Mouse (Mus musculus) thymus, postnatal 36 days (tissue): ENCODE data around the gene Mosmo.
"Not testable (repeated sequence)": the region's sequence is repeated elsewhere in the genome, so short reads cannot be mapped to it uniquely, and the experiment has no call there.

Experiments used
- DNase-seq, 2 experiments: peaks; one replicate each; pipeline ENCODE4 v3.0.0; 2022; ENCODE audit warnings: mixed read lengths in 2 of 2

Gene Mosmo

GRCm38 (mm10) chr7:120703888-120704287 lies 26.5 kb downstream of the Mosmo start:
- no peak for DNase-seq

- no peak for DNase-seq
Observed at GRCm38 (mm10) chr7:120712071-120712470, 34.7 kb downstream of the Mosmo start.

DNA sequence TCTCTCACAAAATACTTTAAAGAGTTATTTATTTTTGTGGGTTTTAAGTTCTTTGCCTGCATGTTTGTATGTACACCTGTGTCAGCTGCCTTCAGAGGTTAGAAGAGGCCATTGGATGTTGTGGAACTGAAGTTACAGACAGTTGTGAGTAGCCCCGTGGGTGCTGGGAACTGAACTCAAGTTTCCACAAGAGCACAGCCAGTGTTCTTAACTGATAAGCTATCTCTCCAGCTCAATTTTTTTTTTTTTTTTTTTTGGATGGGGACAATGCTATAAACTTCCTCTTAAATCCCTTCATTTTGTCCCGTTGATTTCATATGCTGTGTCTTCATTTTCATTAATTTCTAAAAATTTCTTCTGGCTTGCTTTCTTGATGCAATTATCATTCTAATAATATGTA lies 35.8 kb downstream of the Mosmo start:
- no peak for DNase-seq

- not testable (repeated sequence) for DNase-seq
Observed at GRCm38 (mm10) chr7:120713951-120714350, 36.5 kb downstream of the Mosmo start.

GRCm38 (mm10) chr7:120717261-120717660 lies 39.8 kb downstream of the Mosmo start:
- DNase-seq, result no peak

DNA sequence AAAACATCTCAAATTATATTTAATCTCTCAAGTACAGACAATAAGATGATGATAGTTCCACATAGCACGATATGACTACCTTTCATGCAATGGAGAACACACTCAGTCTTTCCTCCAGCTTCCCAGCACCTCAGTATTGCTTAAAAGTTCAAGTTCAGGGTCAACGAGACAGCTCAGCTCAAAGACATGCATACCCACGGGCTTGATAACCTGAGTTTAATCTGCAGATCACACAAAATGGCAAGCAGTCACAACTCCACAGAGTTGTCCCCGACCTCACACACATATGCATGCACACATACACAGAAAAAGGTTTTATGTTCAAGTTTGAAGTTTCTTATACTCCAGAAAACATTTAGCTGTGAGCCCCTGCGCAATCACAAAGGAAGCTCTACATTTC lies 43.6 kb downstream of the Mosmo start:
- DNase-seq, result no peak

DNA sequence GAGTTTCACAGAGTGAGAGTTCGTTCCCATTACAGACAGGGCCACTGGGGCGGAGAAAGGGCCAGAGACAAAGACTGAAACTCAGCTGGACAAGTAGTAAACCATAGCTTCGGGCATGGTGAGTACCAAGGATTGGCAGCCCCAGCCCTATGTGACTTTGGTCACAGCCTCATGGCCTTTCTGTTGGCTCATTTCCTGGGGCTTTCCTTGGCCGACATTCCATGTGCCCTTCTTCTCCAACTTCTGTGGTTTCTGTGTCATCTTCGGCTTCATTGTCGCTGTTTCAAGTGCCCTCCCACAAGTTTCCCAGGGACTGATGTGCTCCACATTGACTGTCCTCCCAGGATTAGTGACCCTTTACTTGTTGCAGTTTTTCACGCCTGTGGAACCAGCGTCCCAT lies 44.0 kb downstream of the Mosmo start:
- no peak for DNase-seq

DNA sequence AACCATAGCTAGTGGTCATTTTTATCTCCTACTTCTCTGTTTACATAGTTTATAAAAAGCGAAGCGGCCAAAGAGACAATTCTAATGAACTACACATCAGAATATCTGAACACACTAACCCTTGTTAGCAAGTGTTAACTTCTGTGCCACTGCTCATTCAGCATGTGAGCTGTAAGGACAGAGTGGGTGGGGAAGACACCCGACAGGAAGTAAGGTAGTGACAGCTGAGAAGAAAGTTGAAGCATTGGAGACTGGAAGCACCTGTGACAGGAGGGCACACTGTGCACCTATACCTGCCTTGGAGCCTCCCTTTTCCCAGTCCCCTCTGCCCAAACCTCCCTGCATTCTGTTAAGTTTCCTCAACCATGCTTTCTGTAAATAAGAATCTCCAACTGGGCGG lies 44.6 kb downstream of the Mosmo start:
- DNase-seq, result no peak

- DNase-seq, result no peak
Observed at GRCm38 (mm10) chr7:120722839-120723278, 45.4 kb downstream of the Mosmo start.

DNA sequence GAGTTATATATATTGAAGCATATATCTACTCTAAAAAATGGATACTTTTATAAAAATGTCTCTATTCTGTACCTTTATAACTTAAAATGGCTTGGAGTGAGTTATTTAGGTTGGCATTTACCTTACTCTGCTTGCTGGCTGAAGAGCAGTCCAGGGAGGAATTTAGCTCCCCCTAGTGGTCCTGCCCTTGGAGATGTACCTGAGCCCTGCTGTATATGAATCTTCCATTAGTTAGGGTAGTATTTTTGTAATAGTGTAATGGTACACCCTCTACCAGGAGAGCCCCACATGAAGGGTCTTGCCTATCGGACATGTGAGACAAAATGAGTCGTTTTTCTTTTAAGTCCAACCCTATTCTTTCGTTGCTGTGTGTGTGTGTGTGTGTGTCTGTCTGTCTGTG lies 50.2 kb downstream of the Mosmo start:
- DNase-seq, result peak; percentile 31 to 36

GRCm38 (mm10) chr7:120729635-120730034 lies 52.2 kb downstream of the Mosmo start:
- no peak for DNase-seq

GRCm38 (mm10) chr7:120732906-120733305 lies 55.5 kb downstream of the Mosmo start:
- DNase-seq, result no peak

DNA sequence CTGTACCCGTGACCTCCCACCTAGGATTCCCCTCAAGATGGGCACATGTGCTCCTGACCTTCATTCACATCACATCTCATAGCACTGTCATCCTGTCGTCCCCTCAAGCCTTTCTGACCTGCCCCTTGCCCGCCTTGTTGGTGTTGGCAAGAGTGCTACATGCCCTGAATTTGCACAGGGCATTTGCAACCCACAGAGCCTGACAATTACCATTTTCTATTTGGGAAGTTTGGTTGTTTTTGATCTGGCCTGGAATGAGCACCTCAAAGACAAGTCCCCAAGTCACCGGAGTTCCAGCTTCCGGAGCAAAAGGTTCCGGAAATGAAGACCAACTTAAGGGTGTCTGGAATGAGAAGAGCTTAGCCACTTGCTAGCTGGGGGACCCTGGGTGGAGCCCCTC lies 61.6 kb downstream of the Mosmo start, which contains the start of gene Vwa3a:
Gene Vwa3a, plus strand, starts transcription at position 301 of the 400 bp plus-strand sequence.
- no peak for DNase-seq

GRCm38 (mm10) chr7:120739558-120740101 lies 62.2 kb downstream of the Mosmo start:
- no peak for DNase-seq

DNA sequence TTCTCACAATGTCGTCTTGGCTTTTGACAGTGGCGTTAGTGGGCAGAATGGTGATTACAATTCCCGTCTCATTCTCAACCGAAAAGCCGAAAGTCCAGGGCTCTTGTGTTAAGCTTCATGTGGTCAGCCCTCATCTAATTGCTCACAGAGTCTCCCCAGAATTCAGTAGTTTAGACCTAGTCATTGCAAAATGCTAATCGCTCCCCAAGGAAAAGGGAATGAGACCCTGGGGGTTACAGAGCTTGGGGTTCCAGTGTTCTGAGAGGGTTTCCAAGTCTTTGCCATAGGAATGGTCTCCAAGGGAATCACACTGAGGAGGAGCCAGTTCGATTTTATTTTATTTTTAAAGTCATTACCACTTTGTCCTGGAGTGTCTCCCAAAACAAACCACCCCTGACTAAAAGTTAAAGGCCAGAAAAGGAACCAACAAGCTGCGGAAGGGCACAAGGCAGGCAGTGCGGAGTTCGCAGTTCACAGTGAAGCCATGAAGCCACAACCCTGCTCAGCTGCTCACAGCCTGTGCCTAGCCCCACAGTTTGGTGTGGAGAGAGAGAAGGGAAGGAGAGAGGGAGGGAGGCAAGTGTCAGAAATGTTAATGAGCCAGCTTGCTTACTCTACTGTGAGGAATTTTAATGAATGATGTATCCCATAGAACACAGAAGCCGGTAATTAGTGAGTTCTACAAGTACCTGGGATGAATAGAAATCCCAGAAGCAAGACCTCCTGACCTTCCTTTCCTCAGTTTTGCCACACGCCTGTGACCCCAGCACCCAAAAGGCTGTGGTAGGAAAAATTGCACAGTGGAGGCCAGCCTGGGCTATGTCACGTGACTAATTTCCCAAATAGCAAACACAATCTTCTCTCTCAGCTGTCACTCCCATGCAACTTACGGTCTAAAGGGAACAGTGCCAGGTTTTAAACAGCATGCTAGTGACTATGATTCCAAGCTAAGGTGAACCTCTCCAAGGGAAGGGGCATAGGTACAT lies 66.2 kb downstream of the Mosmo start:
- no peak for DNase-seq

- DNase-seq, result no peak
Observed at GRCm38 (mm10) chr7:120744606-120745005, 67.2 kb downstream of the Mosmo start.

DNA sequence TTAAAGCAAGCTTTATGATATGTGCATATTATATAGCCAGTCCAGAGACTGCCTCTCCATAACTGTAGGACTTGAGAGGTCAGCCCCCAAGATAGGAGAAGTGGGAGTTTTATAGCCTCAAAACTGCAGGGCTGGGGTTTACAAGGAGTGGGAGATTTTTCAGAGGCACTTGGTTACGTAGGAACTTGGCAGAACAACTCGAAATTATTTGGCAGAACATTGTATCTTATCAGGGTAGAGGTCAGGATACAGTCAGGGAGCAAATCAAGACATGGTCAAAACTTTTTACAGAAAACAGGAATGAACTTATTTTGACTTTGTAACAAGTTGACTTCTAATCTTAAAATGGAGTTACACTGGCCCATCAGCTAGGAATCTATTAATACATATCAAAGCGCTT lies 68.6 kb downstream of the Mosmo start:
- DNase-seq, result no peak

DNA sequence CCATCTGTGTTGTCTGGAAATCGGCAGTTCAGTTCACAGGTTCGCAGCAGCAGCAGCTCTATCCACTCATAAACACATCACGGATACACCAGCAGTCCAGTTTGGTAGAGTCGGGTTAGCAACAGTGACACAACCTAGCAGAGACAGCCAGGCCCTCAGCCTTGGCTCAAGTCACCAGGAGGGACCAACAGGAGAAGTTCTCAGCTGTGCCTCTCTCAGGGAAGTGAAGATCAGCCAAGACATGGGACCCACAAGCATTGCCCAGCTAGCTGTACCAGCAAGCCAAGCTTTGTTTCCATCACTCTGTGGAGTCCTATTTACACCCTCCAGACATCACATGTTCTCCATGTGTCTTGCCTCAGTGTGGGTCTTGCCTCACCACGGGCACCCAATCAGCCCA lies 69.4 kb downstream of the Mosmo start:
- DNase-seq, result no peak

DNA sequence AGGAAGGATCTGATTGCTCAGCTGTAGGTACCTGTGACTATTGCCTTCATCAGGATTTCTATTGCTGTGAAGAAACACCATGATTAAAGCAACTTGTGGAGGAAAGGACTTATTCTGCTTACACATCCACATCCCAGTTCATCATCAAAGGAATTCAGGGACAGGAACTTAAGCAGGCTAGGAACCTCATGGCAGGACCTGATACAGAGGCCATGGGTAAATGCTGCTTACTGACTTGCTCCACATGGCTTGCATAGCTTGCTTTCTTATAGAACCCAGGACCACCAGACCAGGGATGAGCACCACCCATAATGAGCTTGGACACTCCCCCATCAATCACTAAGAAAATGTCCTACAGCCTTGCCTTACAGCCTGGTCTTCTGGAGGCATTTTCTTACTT lies 71.1 kb downstream of the Mosmo start:
- no peak for DNase-seq

- DNase-seq, result no peak
Observed at GRCm38 (mm10) chr7:120751330-120751729, 73.9 kb downstream of the Mosmo start.

- no peak for DNase-seq
Observed at GRCm38 (mm10) chr7:120751906-120752305, 74.5 kb downstream of the Mosmo start.

DNA sequence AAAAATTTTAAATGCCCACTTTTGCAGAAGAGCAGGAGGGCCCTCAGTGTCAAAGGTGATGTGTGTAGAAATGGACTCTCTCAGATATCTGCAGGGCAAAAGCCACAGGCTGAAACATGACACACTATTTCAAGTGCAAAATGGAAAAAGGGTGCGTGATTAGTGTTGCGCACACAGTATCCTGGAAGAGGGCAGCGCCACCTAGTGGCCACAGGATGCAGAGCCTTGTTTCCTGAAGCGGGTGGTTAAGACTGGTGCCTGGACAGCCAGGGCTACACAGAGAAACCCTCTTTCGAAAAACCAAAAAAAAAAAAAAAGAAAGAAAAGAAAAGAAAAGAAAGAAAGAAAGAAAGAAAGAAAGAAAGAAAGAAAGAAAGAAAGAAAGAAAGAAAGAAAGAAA lies 77.3 kb downstream of the Mosmo start:
- peak; percentile 65 to 73 for DNase-seq

DNA sequence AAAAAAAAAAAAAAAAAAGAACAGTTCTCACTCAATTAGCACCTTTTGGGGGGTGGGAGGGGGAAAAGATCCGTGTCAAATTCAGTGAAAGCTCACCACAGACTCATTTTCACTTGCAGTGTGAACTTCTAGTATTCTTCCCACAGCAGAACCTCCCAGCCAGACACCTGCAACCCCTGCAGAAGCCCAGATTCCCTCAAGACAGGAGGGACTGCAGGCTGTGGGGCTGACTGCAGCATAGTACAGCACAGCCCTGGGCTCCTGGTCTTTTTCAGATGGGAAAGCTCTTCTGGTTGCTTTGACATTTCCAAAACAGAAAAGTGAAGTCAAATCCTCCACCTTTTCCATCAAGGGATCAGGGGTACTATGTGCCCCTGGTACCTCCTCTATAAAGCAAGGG lies 90.0 kb downstream of the Mosmo start:
- no peak for DNase-seq

DNA sequence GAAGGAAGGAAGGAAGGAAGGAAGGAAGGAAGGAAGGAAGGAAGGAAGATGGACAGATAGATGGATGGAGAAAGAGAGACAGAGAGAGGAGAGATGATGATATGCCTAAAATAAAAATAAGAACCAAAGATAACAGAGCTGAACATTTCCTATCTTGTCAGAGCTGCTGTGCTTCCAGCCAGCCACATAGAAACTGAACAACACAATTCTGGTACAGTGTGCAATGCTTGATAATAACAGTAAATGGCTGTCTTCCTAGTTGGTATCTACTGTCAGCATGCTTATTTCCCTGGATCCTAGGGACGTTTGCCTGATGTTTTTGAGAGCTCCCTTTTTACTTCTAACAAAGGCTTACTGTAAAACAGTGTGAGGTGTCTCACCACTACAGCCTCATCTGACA lies 94.0 kb downstream of the Mosmo start:
- DNase-seq, result no peak
